Mouse (Mus musculus) liver (tissue): ENCODE results near the gene 0610009B22Rik.

Experiments used
- DNase-seq: peaks from one replicate; pipeline ENCODE4 v3.0.0-alpha.2; 2020; ENCODE audit warnings: mixed read lengths

Gene 0610009B22Rik

DNA sequence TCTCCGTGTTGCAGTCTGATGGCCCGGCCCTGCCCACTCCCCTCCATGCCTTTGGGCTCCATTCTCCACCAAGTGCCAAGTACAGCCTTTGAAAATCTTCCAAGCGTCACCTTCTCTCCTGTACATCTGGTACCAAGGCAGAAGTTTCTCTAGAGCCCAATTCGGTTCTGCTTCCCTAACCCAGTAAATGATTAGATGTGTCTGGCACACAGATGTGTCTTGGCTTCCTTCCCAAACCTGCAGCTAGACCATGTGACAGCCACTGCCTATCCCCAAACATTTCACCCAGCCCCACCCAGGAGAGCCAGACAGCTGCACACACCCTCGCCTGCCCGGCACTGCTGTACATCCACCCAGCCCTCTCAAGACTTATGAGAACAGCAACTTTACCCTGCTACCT is 30.0 kb downstream of the 0610009B22Rik start:
- DNase-seq, result no peak

GRCm38 (mm10) chr11:51658291-51658690 is 30.4 kb downstream of the 0610009B22Rik start:
- DNase-seq, result no peak

DNA sequence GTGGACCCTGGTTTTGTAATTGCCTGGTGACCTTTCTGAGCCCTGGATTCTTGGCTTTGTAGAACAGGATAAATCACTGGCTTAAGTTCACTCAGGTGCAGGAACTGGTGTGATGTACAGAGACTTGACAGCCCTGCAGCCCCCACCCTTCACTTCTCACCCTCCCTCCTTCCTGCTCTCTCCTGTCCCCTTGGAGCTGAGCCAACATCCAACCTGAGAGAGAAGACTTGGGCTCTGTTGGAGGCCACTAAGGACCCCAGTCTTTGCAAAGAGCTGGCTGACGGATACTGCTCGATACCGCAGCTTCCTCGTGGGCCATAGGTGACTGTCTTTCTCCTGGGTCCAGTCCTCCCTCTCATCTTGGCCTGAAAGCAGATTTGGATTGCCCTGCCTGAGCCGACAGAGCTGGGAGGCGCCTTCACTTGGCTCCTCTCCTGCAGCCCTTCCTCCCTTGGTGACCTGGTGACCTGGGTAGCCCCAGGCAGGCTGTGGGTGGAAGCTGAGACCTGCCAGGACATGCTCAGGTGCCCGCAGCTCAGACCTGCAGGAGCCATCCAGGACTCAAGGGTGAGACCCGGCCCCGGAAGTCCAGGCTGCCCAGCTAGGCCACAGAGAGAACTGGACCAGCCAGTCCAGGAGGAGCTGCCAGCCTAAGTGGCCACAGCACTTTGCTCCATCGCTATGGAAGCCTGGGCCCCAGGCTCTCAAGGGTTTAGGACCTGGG is 31.7 kb downstream of the 0610009B22Rik start:
- no peak for DNase-seq

DNA sequence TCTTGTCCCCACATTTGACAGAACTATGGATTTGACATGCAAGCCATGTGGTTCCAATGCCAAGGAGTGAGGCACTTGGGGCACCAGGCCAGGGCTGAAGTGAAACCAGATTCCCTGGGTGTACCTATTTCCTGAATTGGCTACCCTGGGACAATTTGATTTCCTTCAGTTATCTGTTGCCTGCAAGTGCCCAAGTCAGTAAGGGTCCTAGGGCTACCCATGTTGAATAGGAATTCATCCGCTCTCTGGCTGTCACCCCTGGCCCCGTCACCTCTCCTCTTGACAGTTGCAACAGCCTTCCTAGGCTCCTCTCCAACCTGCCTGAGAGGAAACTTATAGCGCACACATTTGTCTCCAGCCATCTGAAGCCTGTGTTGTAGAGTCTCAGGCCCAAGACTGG is 33.8 kb downstream of the 0610009B22Rik start:
- no peak for DNase-seq

DNA sequence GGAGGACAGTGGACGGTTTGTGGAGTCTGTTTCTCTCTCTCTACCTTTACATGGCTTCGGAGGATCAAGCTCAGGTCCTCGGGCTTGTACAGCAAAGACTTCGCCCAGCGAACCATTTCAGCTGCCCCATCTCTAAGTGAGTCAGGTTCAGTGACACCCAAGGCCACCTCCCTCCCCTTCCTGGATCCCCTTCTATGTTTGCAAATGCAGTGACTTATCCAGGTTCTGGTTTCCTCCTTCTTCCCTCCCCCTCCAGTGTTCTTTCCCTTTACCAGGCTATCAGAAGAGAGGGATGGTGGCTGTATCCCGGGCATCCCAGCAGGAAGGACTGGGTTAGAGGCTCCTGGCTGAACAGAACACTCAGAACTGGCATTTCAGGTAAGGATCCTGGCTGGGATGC is 34.9 kb downstream of the 0610009B22Rik start:
- no peak for DNase-seq

- DNase-seq, result no peak
Observed at GRCm38 (mm10) chr11:51652889-51653418, 35.7 kb downstream of the 0610009B22Rik start.

- DNase-seq, result peak; percentile 56
Observed at GRCm38 (mm10) chr11:51650691-51651515, 37.8 kb downstream of the 0610009B22Rik start, which contains the start of the genes N4bp3 and D930048N14Rik. N4bp3 (minus strand) TSS chr11:51650842. D930048N14Rik (plus strand) TSS chr11:51650954.

GRCm38 (mm10) chr11:51650261-51650660 is 38.4 kb downstream of the 0610009B22Rik start:
- DNase-seq, result no peak

DNA sequence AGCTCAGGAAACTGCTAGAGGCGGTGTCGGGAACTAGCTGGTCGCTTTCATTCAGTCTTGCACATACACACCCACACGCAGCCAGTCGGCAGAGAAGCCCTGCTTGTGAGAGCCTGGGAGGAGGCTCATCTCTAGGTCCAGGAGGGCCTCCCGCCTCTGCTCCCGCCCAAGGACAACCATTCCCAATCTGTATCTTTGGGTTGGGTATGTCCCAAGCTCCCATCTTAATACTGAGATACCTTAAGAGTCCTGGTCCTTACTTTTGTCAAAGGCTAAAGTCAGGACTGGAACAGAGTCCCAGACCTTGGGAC is 38.8 kb downstream of the 0610009B22Rik start:
- DNase-seq, result no peak

DNA sequence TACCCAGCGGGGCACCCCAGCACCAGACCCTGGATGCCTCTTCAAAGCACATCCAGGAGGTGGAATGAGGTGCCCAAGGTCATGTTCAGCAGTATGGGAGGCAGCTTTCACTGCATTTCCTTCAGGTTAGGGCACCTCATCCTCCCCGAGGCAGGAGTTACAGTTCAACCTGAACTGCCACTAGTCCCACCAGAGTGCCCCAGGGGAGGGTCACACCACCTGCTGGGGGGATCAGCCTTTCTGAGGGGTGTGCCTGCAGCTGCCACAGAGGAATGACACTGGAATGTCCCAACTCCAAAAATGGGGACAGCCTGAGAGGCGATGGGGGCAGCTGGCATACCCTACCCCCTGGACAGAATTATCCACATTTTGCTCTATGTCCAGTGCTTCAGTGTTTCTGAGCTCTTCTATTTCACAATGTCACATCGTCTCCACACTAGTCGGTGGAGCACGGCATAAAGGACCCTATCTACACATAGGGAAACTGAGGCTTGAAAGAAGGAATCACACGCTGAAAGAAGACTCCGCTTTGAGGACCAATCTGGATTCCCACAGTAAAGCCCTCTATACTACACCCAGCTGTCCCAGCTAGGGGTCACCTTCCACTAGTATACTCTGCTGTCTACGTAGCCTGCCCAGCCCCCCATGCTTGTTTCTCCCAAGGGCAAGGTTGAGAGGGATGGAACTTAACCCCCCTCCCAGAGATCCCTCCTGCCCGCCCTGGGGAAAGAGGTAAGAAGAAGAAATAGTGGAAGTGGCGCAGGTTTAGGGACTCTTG is 39.4 kb downstream of the 0610009B22Rik start:
- DNase-seq, result no peak

DNA sequence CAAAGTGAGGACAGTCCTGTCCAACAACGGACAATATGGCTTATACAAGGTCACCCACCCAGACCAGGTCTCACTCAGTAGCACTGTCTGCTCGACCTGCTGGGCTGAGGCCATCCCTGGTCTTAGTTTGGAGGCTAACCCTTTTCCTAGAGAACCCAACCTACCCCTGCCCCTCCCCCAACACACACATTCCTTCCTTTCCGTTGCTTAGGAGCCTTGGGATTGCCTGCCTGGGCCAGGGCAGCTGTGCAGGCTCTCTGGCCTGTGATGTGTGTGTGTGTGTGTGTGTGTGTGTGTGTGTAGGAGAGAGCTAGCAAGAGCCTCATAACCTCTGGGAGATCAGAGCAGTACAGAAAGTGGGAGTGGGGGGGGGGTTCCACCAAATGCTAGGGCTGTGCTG is 40.1 kb downstream of the 0610009B22Rik start:
- no peak for DNase-seq

DNA sequence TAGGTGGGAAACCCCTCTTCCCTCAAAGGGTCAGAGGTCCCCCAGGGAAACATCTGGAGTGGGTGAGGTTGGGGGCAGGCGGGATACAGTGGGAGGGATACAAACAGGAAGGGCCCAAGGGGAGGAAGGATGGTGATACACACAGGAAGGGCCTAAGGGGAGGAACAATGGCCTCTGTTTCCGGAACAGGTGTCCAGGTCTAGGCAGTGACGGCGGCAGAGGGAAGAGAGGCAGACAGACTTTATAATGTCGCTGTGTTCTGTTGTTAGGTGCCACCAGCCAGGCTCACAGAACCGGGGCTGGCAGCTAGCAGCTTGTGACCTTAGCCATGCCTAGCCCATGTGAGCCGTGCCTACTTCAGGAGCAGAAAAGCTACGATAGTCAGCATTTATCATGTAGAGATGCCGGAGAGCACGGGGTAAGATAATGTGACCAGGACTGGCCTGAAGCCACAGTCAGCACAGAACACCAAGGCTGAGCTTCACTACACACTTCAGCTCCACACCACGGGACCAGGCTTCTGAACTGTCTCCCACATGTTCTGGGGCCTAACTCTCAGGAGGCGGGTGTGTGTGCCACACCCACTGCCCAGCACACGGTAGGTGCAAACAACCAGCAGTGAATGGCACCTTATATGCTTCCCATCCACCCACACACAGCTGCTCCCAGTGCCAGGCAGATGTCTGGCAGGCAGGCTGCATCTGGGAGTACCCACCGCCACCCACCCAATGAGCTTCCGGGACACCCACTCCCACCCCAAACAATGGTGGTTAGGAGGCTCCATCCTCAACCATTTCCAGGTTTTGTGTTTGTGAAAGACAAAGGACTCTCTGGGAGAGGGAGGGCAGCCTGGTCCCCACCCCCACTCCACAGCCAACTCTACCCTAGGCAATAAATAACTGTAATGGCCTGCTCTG is 41.7 kb downstream of the 0610009B22Rik start:
- DNase-seq, result no peak

- DNase-seq, result no peak
Observed at GRCm38 (mm10) chr11:51646245-51646644, 42.4 kb downstream of the 0610009B22Rik start.

- DNase-seq, result no peak
Observed at GRCm38 (mm10) chr11:51645293-51645692, 43.4 kb downstream of the 0610009B22Rik start.

DNA sequence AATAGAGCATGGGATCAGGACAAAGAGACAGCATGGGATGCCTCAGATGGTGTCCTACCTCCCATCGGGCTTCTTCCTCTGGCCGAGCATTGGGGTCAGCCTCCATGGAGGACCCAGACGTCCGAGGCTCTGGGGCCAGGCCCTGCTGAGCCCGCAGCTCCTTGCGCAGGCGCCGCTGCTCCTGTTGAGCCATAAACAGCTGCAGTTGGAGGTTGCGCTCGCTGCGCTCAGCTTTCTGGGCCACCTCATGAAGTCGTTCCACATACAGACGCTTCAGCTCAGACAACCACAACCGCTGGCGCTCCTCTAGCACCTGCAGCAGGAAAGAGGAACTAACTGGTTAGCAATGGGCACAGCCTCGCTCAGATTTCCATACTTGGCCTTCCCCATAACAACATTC is 44.5 kb downstream of the 0610009B22Rik start:
- DNase-seq, result no peak

DNA sequence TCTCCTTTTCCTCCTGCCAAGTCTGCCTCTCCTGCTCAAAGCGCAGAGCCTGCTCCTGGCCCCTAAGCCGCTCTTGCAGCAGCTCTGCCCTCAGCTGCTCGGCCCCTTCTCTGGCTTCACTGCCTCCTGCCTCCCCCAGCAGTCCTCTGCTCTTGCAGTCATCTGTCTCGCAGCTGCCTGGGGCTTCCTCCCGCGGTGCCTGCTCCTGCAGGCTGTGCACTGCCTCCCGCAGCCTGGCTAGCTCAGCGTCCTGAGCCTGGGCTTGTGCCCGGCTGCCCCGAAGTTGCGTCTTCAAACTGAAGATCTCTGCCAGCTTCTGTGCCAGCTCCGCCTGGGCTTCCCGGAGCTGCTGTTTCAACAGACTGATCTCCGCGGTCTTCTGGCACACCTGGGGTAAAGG is 44.9 kb downstream of the 0610009B22Rik start:
- no peak for DNase-seq

- DNase-seq, result no peak
Observed at GRCm38 (mm10) chr11:51643202-51643601, 45.5 kb downstream of the 0610009B22Rik start.

DNA sequence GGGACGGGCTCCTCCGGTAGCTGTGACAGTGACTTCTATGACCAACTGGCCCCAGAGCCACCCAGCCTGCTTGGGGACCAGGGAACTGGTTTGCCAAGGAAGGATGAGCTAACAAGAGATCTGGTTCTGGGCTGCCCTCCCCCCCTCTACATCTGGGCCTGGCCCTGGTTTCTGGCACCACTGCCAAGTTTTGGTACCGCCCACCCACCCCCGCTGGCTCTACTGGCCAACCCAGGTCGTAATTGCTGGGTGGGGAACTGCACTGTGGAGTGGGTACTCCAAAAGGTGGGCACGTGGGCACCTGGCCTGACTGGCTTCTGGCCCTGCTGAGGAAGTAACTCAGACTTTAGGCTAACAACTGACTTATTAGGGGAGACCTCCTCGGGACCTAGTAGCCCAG is 47.9 kb downstream of the 0610009B22Rik start:
- DNase-seq, result no peak

DNA sequence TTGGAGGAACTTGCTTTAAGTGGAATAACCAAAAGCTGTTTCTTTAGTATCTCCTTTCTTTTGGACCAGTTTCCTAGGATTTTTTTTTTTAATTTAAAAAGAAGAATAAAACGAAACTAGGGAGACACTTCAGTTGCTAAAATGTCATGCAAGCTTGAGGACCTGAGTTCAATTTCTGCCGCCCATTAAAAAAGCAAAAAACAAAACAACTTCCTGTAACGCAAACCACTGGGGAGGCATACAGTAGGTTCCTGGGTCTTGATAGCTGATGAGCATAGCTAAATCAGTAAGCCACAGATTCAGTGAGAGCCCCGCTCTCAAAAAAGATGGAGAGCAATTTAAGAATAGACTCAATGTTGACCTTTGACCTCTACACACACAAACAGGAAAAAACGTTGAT is 50.2 kb downstream of the 0610009B22Rik start:
- no peak for DNase-seq

- DNase-seq, result peak; percentile 50
Observed at GRCm38 (mm10) chr11:51637971-51638414, 50.7 kb downstream of the 0610009B22Rik start.

- DNase-seq, result peak; percentile 79
Observed at GRCm38 (mm10) chr11:51636323-51636684, 52.4 kb downstream of the 0610009B22Rik start.
